In genomic region chr5:37162871-37163781, GRCm38 (mm10) we compare ENCODE assay signal across 8 mouse cellular contexts.
DNase-seq lines count a peak whose midpoint lies in the region; ATAC-seq and TF ChIP-seq lines count a peak whose summit lies in the region.

No protein-coding gene starts in this region.

- H3K4me1 ChIP-seq in heart, postnatal 0 days (ENCODE audit: control insufficient read depth, insufficient read depth), result 0 out of 2 replicates have a peak, but pooled peaks cover 4% of the 10 kb centered on the region
- H3K4me1 ChIP-seq in lung, embryonic 14.5 days (ENCODE audit: insufficient read depth), result no peaks in the 10 kb centered on the region

- H3K9ac ChIP-seq in heart, postnatal 0 days (replicated peaks; ENCODE audit: low read depth, low read length), result no peak overlapping the region
- no peak overlapping the region for H3K9ac ChIP-seq in lung, embryonic 14.5 days

- peak overlapping the region; percentile 49 for H3K4me2 ChIP-seq in heart, postnatal 0 days (ENCODE audit: low read depth, low read length)
- peak overlapping the region; percentile 51 for H3K4me2 ChIP-seq in lung, embryonic 14.5 days

- no peaks in the 10 kb centered on the region for H3K36me3 ChIP-seq in heart, postnatal 0 days (replicated peaks; ENCODE audit: control insufficient read depth, insufficient read depth, low read length)
- no peaks in the 10 kb centered on the region for H3K36me3 ChIP-seq in lung, embryonic 14.5 days (ENCODE audit: insufficient read depth)

- peak overlapping the region; percentile 39 for H3K4me3 ChIP-seq in heart, postnatal 0 days (ENCODE audit: low read depth, low read length)
- H3K4me3 ChIP-seq in lung, embryonic 14.5 days (ENCODE audit: low read depth, low read length), result peak overlapping the region; percentile 25

- no peak for TF ChIP-seq EP300 in heart, postnatal 0 days (IDR thresholded peaks at IDR 0.05; ENCODE audit: low read depth)

- no peak overlapping the region for H3K27ac ChIP-seq in heart, postnatal 0 days (ENCODE audit: low read depth)
- no peak overlapping the region for H3K27ac ChIP-seq in lung, embryonic 14.5 days (ENCODE audit: low read depth)

- peak; percentile 49 for DNase-seq in CD4-positive helper T cell, adult 2 months (ENCODE audit: low read depth, low spot score)
- peak; percentile 71 for DNase-seq in adrenal gland, adult 2 months
- DNase-seq in embryo, embryonic 11 days, result peak; percentile 82
- DNase-seq in heart, postnatal 0 days (ENCODE audit: low spot score), result peak; percentile 43
- DNase-seq in layer of hippocampus, adult 9-10 months (ENCODE audit: low spot score), result peak; percentile 52
- DNase-seq in lung, embryonic 14.5 days, result peak; percentile 66
- peak; percentile 83 for DNase-seq in retina, postnatal 1 day
- peak; percentile 27 for DNase-seq in urinary bladder, postnatal 14 days (ENCODE audit: low spot score)

- peaks cover 67% of the 10 kb centered on the region for H3K27me3 ChIP-seq in heart, postnatal 0 days (ENCODE audit: control insufficient read depth, insufficient read depth, low read length)
- peaks cover 60% of the 10 kb centered on the region for H3K27me3 ChIP-seq in lung, embryonic 14.5 days (ENCODE audit: insufficient read depth, low read length)

- no peaks in the 10 kb centered on the region for H3K9me3 ChIP-seq in heart, postnatal 0 days (replicated peaks; ENCODE audit: control insufficient read depth, low read length)
- H3K9me3 ChIP-seq in lung, embryonic 14.5 days (ENCODE audit: low read depth, low read length), result no peaks in the 10 kb centered on the region

- TF ChIP-seq CTCF in heart, postnatal 0 days (IDR thresholded peaks at IDR 0.05; ENCODE audit: low read depth), result peak; percentile 46
- peak; percentile 64 for TF ChIP-seq CTCF in lung, embryonic 14.5 days (IDR thresholded peaks at IDR 0.05; ENCODE audit: low read depth)

- WGBS in heart, postnatal 0 days, result 7% methylated on average over 75 of the region's 75 CpGs
- WGBS in lung, embryonic 14.5 days, result 5% methylated on average over 75 of the region's 75 CpGs

- peak; percentile 11; the same call in 1 of the 2 replicates for ATAC-seq in heart, postnatal 0 days (ENCODE audit: insufficient read depth, low read depth)
- no peak for ATAC-seq in lung, embryonic 14.5 days (ENCODE audit: insufficient read depth)

Comparison
In these comparisons a context has a peak if more than half of its experiments do, and no peak if none do; other contexts are left out.
1. DNase-seq: peak in every context shown above with its lines; median percentile 83 in retina, postnatal 1 day; 82 in embryo, embryonic 11 days; 71 in adrenal gland, adult 2 months; 66 in lung, embryonic 14.5 days; 52 in layer of hippocampus, adult 9-10 months; 49 in CD4-positive helper T cell, adult 2 months; 43 in heart, postnatal 0 days; 27 in urinary bladder, postnatal 14 days.